Mouse (Mus musculus) kidney, embryonic 16.5 days (tissue): Measurements from ENCODE around the gene Ugt1a2. TPM values are rescaled to one million over a fixed set of nuclear protein-coding genes. Genes with fewer than 3 reads are reported as not detected.

Source experiments
- ATAC-seq: fragments of 200-750 bp; cut with Nextera tagmentation; 2 replicates; pipeline ENCODE4 v1.8.0; 2017; ENCODE audit warnings: moderate TSS enrichment; ENCODE audit not compliant: low FRiP score, low TSS enrichment
- H3K27ac ChIP-seq: fragments of 300-500 bp; sonication (generic); 2 replicates; pipeline ENCODE4 v1.5.1; 2014; ENCODE audit warnings: low read length
- H3K27me3 ChIP-seq: fragments of 300-500 bp; sonication (generic); 2 replicates; pipeline ENCODE4 v1.6.1; 2014; ENCODE audit warnings: low read length, control low read depth, mixed read lengths; ENCODE audit not compliant: insufficient read depth
- H3K36me3 ChIP-seq: fragments of 300-500 bp; sonication (generic); 2 replicates; pipeline ENCODE4 v1.6.1; 2014; ENCODE audit warnings: low read length, control low read depth, mixed read lengths; ENCODE audit not compliant: insufficient read depth
- H3K4me1 ChIP-seq: fragments of 300-500 bp; sonication (generic); 2 replicates; pipeline ENCODE4 v1.6.1; 2014; ENCODE audit warnings: low read length, control low read depth, mixed read lengths; ENCODE audit not compliant: insufficient read depth
- H3K4me2 ChIP-seq: fragments of 300-500 bp; sonication (generic); replicated peaks from 2 replicates; pipeline ENCODE4 v1.6.1; 2014; ENCODE audit warnings: low read depth, low read length
- H3K4me3 ChIP-seq: fragments of 300-500 bp; sonication (generic); 2 replicates; pipeline ENCODE4 v1.5.1; 2014; ENCODE audit warnings: mild to moderate bottlenecking, low read length
- H3K9ac ChIP-seq: fragments of 300-500 bp; sonication (generic); replicated peaks from 2 replicates; pipeline ENCODE4 v1.6.1; 2014; ENCODE audit warnings: low read length
- H3K9me3 ChIP-seq: fragments of 300-500 bp; sonication (generic); 2 replicates; pipeline ENCODE4 v1.6.1; 2016; ENCODE audit warnings: low read length, control low read depth
- WGBS: fragments of 180-500 bp; shearing (Covaris S2); extraction: QIAGEN DNeasy Blood & Tissue Kit; methylation state at CpG from one replicate; pipeline ENCODE4 v1.1.7; 2014; 5-methylcytosine and 5-hydroxymethylcytosine counted together
- polyA plus RNA-seq: library from polyadenylated mRNA; unstranded; fragments of >200 nt; fragmentation: Nextera tagmentation; extraction: Ambion mirVana; gene quantifications from 2 replicates; pipeline ENCODE4 v1.2.1, GENCODE M21; 2015

The Ugt1a2 gene
- polyA plus RNA-seq, 1 experiment from 2014 or later, result 84.9 TPM

DNA sequence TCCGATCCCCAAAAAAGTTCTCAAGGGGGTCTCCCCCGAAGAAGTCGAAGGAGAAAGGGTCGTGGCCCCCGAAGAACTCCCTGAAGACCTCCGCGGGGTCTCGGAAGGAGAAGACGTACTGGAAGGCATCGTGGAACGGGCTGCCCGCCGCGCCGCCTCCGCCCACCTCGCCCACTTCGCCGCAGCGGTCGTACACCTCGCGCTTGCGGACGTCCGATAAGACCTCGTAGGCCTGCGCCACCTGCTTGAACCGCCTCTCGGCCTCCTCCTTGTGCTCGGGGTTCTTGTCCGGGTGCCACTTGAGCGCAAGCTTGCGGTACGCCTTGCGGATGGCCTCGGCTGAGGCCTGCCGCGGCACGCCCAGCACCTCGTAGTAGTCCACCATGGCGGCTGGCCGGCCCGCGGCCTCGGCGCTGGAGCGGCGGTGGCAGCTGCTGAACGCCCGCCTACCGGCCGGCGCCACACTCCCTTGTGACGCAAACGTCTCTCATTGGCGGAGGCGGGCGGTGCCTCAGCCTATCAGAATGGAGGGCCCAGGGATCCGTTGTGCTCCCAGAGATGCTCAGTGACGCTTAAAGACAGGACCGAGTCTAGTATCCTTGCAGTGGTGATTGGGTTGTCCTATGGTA is 5.0 kb downstream of the Ugt1a2 start, which contains the start of gene Dnajb3:
Gene Dnajb3, minus strand, starts transcription at position 489 of the 629 bp plus-strand sequence.
- WGBS, result 7% methylated on average over 62 of the region's 62 CpGs

GRCm38 (mm10) chr1:88206843-88207479 is 6.6 kb downstream of the Ugt1a2 start:
- WGBS, result 76% methylated on average over 2 of the region's 2 CpGs
- Histone ChIP-seq H3K36me3 (no peaks in the 10 kb centered on the region), H3K9me3 (peaks cover 24% of the 10 kb centered on the region), H3K27me3 (no peaks in the 10 kb centered on the region), H3K4me3 (no peak overlapping the region), H3K4me1 (peaks cover 9% of the 10 kb centered on the region; the same call in 1 of the 2 replicates), H3K9ac (no peak overlapping the region), H3K27ac (no peak overlapping the region), H3K4me2 (no peak overlapping the region)
- ATAC-seq, result no peak

More for the DNA sequence above, 5.0 kb downstream of the Ugt1a2 start, which contains the start of gene Dnajb3:
- no peaks in the 10 kb centered on the region for H3K27me3 ChIP-seq
- H3K4me3 ChIP-seq, result peak within 1 kb of the TSS; percentile 49
- H3K27ac ChIP-seq, result no peak within 1 kb of the TSS
- H3K4me1 ChIP-seq, result peaks cover 9% of the 10 kb centered on the region; the same call in 1 of the 2 replicates
- peak within 1 kb of the TSS; percentile 77 for H3K9ac ChIP-seq
- H3K36me3 ChIP-seq, result no peaks in the 10 kb centered on the region
- peak; percentile 96 for ATAC-seq
- H3K9me3 ChIP-seq, result peaks cover 16% of the 10 kb centered on the region
- peak within 1 kb of the TSS; percentile 91 for H3K4me2 ChIP-seq

DNA sequence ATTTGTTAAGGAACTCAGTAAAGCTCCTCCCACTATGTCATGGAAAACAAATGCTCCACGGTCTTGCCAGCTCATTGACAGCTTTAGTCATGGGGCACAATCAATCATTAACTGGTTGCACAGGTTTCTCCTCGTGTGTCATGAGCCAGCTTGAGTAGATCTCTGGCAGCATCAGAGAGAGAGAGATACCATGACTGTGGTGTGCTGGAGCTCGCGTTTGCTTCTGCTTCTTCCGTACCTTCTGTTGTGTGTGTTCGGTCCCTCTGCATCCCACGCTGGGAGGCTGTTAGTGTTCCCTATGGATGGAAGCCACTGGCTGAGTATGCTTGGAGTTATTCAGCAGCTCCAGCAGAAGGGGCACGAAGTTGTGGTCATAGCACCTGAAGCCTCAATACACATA is 11.4 kb downstream of the Ugt1a2 start, which contains the start of gene Ugt1a1:
Gene Ugt1a1, plus strand, starts transcription at position 148 of the 400 bp plus-strand sequence.
- H3K4me3 ChIP-seq, result no peak within 1 kb of the TSS
- peak; percentile 25; the same call in 1 of the 2 replicates for ATAC-seq

GRCm38 (mm10) chr1:88212341-88213045 is 12.1 kb downstream of the Ugt1a2 start:
- H3K9ac ChIP-seq, result no peak overlapping the region
- H3K36me3 ChIP-seq, result no peaks in the 10 kb centered on the region
- no peak overlapping the region for H3K27ac ChIP-seq
- no peak for ATAC-seq
- 62% methylated on average over 8 of the region's 8 CpGs for WGBS
- peaks cover 60% of the 10 kb centered on the region for H3K9me3 ChIP-seq
- H3K27me3 ChIP-seq, result no peaks in the 10 kb centered on the region
- no peak overlapping the region for H3K4me3 ChIP-seq
- H3K4me1 ChIP-seq, result no peaks in the 10 kb centered on the region
- no peak overlapping the region for H3K4me2 ChIP-seq

More for the DNA sequence above, 11.4 kb downstream of the Ugt1a2 start, which contains the start of gene Ugt1a1:
- Histone ChIP-seq H3K27me3 (no peaks in the 10 kb centered on the region), H3K9me3 (peaks cover 53% of the 10 kb centered on the region), H3K36me3 (no peaks in the 10 kb centered on the region), H3K27ac (no peak within 1 kb of the TSS), H3K4me2 (no peak within 1 kb of the TSS), H3K4me1 (no peaks in the 10 kb centered on the region), H3K9ac (no peak within 1 kb of the TSS)
- 67% methylated on average over 8 of the region's 8 CpGs for WGBS

DNA sequence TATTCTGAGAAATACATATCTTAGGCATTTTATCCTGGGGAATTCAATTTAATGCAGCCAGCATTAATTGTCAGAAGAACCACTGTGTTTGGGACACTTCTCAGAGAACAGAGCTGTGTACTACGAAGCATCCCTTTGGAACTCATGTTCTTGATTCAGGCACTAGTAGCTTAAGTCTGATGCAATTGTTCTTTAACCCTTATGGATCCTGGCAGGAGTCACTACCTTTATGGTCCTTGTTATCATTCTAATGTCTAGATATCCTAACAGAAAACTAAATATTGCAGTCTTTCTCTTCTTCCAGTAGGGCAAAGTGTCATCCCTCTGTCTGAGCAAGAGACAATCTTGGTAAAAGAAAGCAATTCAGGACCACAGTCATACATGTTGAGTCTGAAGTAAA is 12.7 kb downstream of the Ugt1a2 start:
- H3K27ac ChIP-seq, result no peak overlapping the region
- H3K27me3 ChIP-seq, result no peaks in the 10 kb centered on the region
- no peak for ATAC-seq
- 85% methylated on average over 1 of the region's 1 CpGs for WGBS
- no peak overlapping the region for H3K9ac ChIP-seq
- no peaks in the 10 kb centered on the region for H3K36me3 ChIP-seq
- no peak overlapping the region for H3K4me3 ChIP-seq
- H3K4me1 ChIP-seq, result no peaks in the 10 kb centered on the region
- H3K9me3 ChIP-seq, result peaks cover 63% of the 10 kb centered on the region
- no peak overlapping the region for H3K4me2 ChIP-seq

DNA sequence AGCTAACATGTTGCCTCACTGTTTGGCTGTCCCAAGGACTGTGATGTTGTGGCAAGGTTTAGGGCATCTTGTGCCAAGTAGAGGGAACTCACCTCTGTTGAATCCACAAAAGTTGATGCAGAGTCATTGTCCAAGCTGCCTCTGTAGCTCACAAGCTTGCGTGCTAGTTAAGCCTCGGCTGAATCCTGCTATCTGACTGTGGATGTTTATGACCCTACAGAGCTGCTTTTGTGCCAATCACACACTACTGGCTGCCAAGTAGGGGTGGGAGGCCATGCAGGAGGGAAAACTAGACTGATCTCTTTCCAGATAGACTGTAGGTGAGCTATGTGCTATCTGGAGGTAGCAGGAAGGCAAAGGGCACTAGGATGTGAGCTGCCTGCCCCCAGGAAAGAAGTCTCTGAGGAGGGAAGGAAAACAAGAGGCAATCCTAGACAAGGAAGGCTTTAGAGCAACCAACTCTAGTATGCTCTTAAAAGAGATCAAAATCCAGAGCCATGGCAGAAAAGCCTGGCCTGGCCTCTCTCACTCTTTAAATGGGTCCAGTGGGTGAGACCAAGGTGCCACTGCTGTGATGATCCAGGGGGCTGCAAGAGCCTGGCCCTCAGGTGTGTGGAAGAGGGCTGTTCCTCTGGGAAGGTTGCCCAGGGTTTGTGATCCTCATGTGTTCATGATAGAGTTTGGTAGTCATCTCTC is 13.5 kb downstream of the Ugt1a2 start:
- Histone ChIP-seq H3K9ac (no peak overlapping the region), H3K27ac (no peak overlapping the region), H3K4me1 (no peaks in the 10 kb centered on the region), H3K4me3 (no peak overlapping the region), H3K9me3 (peaks cover 63% of the 10 kb centered on the region), H3K4me2 (no peak overlapping the region), H3K27me3 (no peaks in the 10 kb centered on the region), H3K36me3 (no peaks in the 10 kb centered on the region)
- ATAC-seq, result 0 out of 2 replicates have a peak, but pooled peaks have one; percentile 5
- WGBS, result 74% methylated on average over 2 of the region's 2 CpGs

- whole genome bisulfite sequencing, result 77% methylated on average over 2 of the region's 2 CpGs
- H3K4me3 ChIP-seq, result no peak overlapping the region
- no peak overlapping the region for H3K9ac ChIP-seq
- peaks cover 63% of the 10 kb centered on the region for H3K9me3 ChIP-seq
- no peaks in the 10 kb centered on the region for H3K27me3 ChIP-seq
- H3K4me2 ChIP-seq, result no peak overlapping the region
- no peak for ATAC-seq
- no peaks in the 10 kb centered on the region for H3K36me3 ChIP-seq
- H3K27ac ChIP-seq, result no peak overlapping the region
- H3K4me1 ChIP-seq, result no peaks in the 10 kb centered on the region
Measured at GRCm38 (mm10) chr1:88214462-88214952, 14.1 kb downstream of the Ugt1a2 start.

DNA sequence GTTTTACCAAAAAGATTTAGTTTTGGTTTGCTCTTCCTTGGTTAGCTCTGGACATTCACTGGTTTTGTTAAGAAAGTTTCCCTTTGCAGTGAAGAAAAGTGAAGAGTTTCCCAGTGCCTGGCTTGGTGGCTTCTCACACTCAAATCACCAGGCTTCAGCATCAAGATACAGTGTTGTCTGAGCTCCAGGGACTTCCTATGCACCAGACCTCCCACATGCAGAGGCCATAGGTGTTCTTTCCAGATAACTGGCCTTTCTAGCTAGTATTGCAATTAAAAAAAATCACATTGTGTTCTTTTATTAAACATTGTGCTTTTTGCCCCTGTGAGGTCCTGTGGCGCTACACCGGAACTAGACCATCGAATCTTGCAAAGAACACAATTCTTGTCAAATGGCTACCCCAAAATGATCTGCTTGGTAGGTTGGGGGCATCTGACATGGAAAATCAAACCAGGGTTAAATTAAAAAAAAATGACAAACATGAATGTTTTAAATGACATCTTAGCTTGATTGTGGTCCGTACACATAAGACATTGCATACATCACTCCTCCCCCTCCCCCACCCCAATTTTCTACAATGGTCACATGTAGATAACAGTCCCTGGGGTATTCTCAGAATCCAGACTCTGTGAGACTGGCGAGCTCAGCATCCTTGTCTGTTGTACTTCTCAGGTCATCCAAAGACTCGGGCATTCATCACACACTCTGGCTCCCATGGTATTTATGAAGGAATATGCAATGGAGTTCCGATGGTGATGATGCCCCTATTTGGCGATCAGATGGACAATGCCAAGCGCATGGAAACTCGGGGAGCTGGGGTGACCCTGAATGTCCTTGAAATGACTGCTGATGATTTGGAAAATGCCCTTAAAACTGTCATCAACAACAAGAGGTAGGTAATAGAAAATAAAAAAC is 15.3 kb downstream of the Ugt1a2 start:
- Histone ChIP-seq H3K4me3 (no peak overlapping the region), H3K27ac (no peak overlapping the region), H3K9ac (no peak overlapping the region), H3K4me1 (no peaks in the 10 kb centered on the region), H3K4me2 (no peak overlapping the region), H3K36me3 (no peaks in the 10 kb centered on the region), H3K27me3 (no peaks in the 10 kb centered on the region), H3K9me3 (peaks cover 61% of the 10 kb centered on the region)
- WGBS, result 73% methylated on average over 10 of the region's 10 CpGs
- ATAC-seq, result no peak
